Mouse (Mus musculus) heart, embryonic 11.5 days (tissue): ENCODE measurements around the gene Gabbr2. TPM values are rescaled to one million over a fixed set of nuclear protein-coding genes. Genes with fewer than 3 reads are reported as not detected.

ENCODE experiments used
- ATAC-seq: fragments of 200-750 bp; cut with Nextera tagmentation; replicated peaks from 2 replicates; pipeline ENCODE4 v1.8.0; 2017; ENCODE audit warnings: moderate library complexity; ENCODE audit not compliant: insufficient number of reproducible peaks, low FRiP score, low TSS enrichment
- H3K27ac ChIP-seq: fragments of 300-500 bp; sonication (generic); 2 replicates; pipeline ENCODE4 v1.5.1; 2014; ENCODE audit warnings: mild to moderate bottlenecking, low read depth, low read length
- H3K27me3 ChIP-seq: fragments of 300-500 bp; sonication (generic); 2 replicates; pipeline ENCODE4 v1.6.1; 2014; ENCODE audit warnings: mild to moderate bottlenecking, low read length, mixed read lengths; ENCODE audit not compliant: control insufficient read depth, insufficient read depth
- H3K36me3 ChIP-seq: fragments of 300-500 bp; sonication (generic); 2 replicates; pipeline ENCODE4 v1.6.1; 2014; ENCODE audit warnings: mild to moderate bottlenecking, low read length, moderate library complexity, mixed read lengths; ENCODE audit not compliant: control insufficient read depth, insufficient read depth
- H3K4me1 ChIP-seq: fragments of 300-500 bp; sonication (generic); 2 replicates; pipeline ENCODE4 v1.6.1; 2014; ENCODE audit warnings: low read length; ENCODE audit not compliant: control insufficient read depth, insufficient read depth
- H3K4me2 ChIP-seq: fragments of 300-500 bp; sonication (generic); 2 replicates; pipeline ENCODE4 v1.6.1; 2014; ENCODE audit warnings: mild to moderate bottlenecking, moderate library complexity
- H3K4me3 ChIP-seq: fragments of 300-500 bp; sonication (generic); 2 replicates; pipeline ENCODE4 v1.5.1; 2014; ENCODE audit warnings: low read depth, low read length
- H3K9ac ChIP-seq: fragments of 300-500 bp; sonication (generic); 2 replicates; pipeline ENCODE4 v1.6.1; 2014; ENCODE audit warnings: mild to moderate bottlenecking, low read depth, low read length, moderate library complexity
- H3K9me3 ChIP-seq: fragments of 300-500 bp; sonication (generic); replicated peaks from 2 replicates; pipeline ENCODE4 v1.6.1; 2016; ENCODE audit warnings: low read length; ENCODE audit not compliant: control insufficient read depth
- WGBS: fragments of 180-500 bp; shearing (Covaris S2); extraction: QIAGEN DNeasy Blood & Tissue Kit; methylation state at CpG from one replicate; pipeline ENCODE4 v1.1.7; 2014; ENCODE audit not compliant: insufficient replicate concordance; 5-methylcytosine and 5-hydroxymethylcytosine counted together
- polyA plus RNA-seq: library from polyadenylated mRNA; unstranded; fragments of >200 nt; fragmentation: Nextera tagmentation; extraction: Ambion mirVana; gene quantifications from 2 replicates; pipeline ENCODE4 v1.2.1, GENCODE M21; 2014

The Gabbr2 gene
- polyA plus RNA-seq, 1 experiment from 2014 or later = 0.13 TPM

- Histone ChIP-seq H3K9ac (no peak overlapping the region), H3K36me3 (no peaks in the 10 kb centered on the region), H3K27me3 (no peaks in the 10 kb centered on the region), H3K4me2 (no peak overlapping the region), H3K9me3 (no peaks in the 10 kb centered on the region), H3K4me3 (no peak overlapping the region), H3K27ac (no peak overlapping the region), H3K4me1 (peaks cover 15% of the 10 kb centered on the region)
- 78% methylated on average over 14 of the region's 14 CpGs for WGBS
- ATAC-seq = no peak
These were observed 200.3 kb downstream of the Gabbr2 start for GRCm38 (mm10) chr4:46791268-46791951.

- ATAC-seq = no peak
- Histone ChIP-seq H3K9ac (no peak overlapping the region), H3K36me3 (no peaks in the 10 kb centered on the region), H3K4me1 (peaks cover 15% of the 10 kb centered on the region), H3K27ac (no peak overlapping the region), H3K9me3 (no peaks in the 10 kb centered on the region), H3K4me3 (no peak overlapping the region), H3K4me2 (no peak overlapping the region), H3K27me3 (no peaks in the 10 kb centered on the region)
- WGBS = 44% methylated on average over 9 of the region's 9 CpGs
These were observed 200.9 kb downstream of the Gabbr2 start for GRCm38 (mm10) chr4:46790609-46791267.

- H3K4me3 ChIP-seq = no peak overlapping the region
- no peak for ATAC-seq
- H3K9me3 ChIP-seq = no peaks in the 10 kb centered on the region
- H3K27me3 ChIP-seq = no peaks in the 10 kb centered on the region
- no peaks in the 10 kb centered on the region for H3K36me3 ChIP-seq
- H3K4me2 ChIP-seq = no peak overlapping the region
- H3K4me1 ChIP-seq = no peaks in the 10 kb centered on the region
- no peak overlapping the region for H3K9ac ChIP-seq
- WGBS = 87% methylated on average over 14 of the region's 14 CpGs
- no peak overlapping the region for H3K27ac ChIP-seq
These were observed 207.1 kb downstream of the Gabbr2 start for GRCm38 (mm10) chr4:46784430-46785049.

GRCm38 (mm10) chr4:46781109-46781508, 210.6 kb downstream of the Gabbr2 start:
- ATAC-seq = no peak
- H3K4me2 ChIP-seq = no peak overlapping the region
- no peak overlapping the region for H3K4me3 ChIP-seq
- no peaks in the 10 kb centered on the region for H3K36me3 ChIP-seq
- WGBS = 62% methylated on average over 6 of the region's 6 CpGs
- no peak overlapping the region for H3K27ac ChIP-seq
- H3K27me3 ChIP-seq = no peaks in the 10 kb centered on the region
- H3K9ac ChIP-seq = no peak overlapping the region
- H3K4me1 ChIP-seq = no peaks in the 10 kb centered on the region
- H3K9me3 ChIP-seq = no peaks in the 10 kb centered on the region

GRCm38 (mm10) chr4:46775959-46776358, 215.7 kb downstream of the Gabbr2 start:
- Histone ChIP-seq H3K9me3 (no peaks in the 10 kb centered on the region), H3K27ac (no peak overlapping the region), H3K4me3 (no peak overlapping the region), H3K27me3 (no peaks in the 10 kb centered on the region), H3K4me2 (no peak overlapping the region), H3K4me1 (no peaks in the 10 kb centered on the region), H3K9ac (no peak overlapping the region), H3K36me3 (no peaks in the 10 kb centered on the region)
- WGBS = 86% methylated on average over 5 of the region's 5 CpGs
- no peak for ATAC-seq

GRCm38 (mm10) chr4:46774652-46775051, 217.0 kb downstream of the Gabbr2 start:
- ATAC-seq = no peak
- no peak overlapping the region for H3K9ac ChIP-seq
- no peak overlapping the region for H3K27ac ChIP-seq
- H3K4me1 ChIP-seq = no peaks in the 10 kb centered on the region
- no peaks in the 10 kb centered on the region for H3K9me3 ChIP-seq
- WGBS = 18% methylated on average over 14 of the region's 14 CpGs
- peaks cover 2% of the 10 kb centered on the region; the same call in 1 of the 2 replicates for H3K27me3 ChIP-seq
- H3K4me3 ChIP-seq = no peak overlapping the region
- no peak overlapping the region for H3K4me2 ChIP-seq
- no peaks in the 10 kb centered on the region for H3K36me3 ChIP-seq

GRCm38 (mm10) chr4:46773243-46773642, 218.4 kb downstream of the Gabbr2 start:
- no peaks in the 10 kb centered on the region for H3K4me1 ChIP-seq
- peaks cover 2% of the 10 kb centered on the region; the same call in 1 of the 2 replicates for H3K27me3 ChIP-seq
- no peaks in the 10 kb centered on the region for H3K36me3 ChIP-seq
- no peaks in the 10 kb centered on the region for H3K9me3 ChIP-seq
- 82% methylated on average over 3 of the region's 3 CpGs for WGBS
- no peak overlapping the region for H3K9ac ChIP-seq
- ATAC-seq = no peak
- H3K4me3 ChIP-seq = no peak overlapping the region
- H3K27ac ChIP-seq = no peak overlapping the region
- no peak overlapping the region for H3K4me2 ChIP-seq

GRCm38 (mm10) chr4:46772591-46772990, 219.1 kb downstream of the Gabbr2 start:
- H3K27ac ChIP-seq = no peak overlapping the region
- no peak overlapping the region for H3K4me3 ChIP-seq
- no peak for ATAC-seq
- peaks cover 2% of the 10 kb centered on the region; the same call in 1 of the 2 replicates for H3K27me3 ChIP-seq
- H3K4me1 ChIP-seq = no peaks in the 10 kb centered on the region
- H3K4me2 ChIP-seq = no peak overlapping the region
- 64% methylated on average over 2 of the region's 2 CpGs for WGBS
- H3K36me3 ChIP-seq = no peaks in the 10 kb centered on the region
- no peak overlapping the region for H3K9ac ChIP-seq
- no peaks in the 10 kb centered on the region for H3K9me3 ChIP-seq
